Mouse (Mus musculus): ENCODE data around the gene Gm20479. TPM values are rescaled to one million over a fixed set of nuclear protein-coding genes. Genes with fewer than 3 reads are reported as not detected.

The Gm20479 gene
- total RNA-seq, 2 experiments from 2014 or later = 0.57 TPM; not detected in 1

GRCm38 (mm10) chr7:27367976-27368375 is 10.8 kb upstream of the Gm20479 start:
- DNase-seq (ENCODE audit: low spot score) = no peak

GRCm38 (mm10) chr7:27366082-27366844 is 9.0 kb upstream of the Gm20479 start:
- no peak for DNase-seq (ENCODE audit: low spot score)

GRCm38 (mm10) chr7:27364379-27364778 is 7.2 kb upstream of the Gm20479 start:
- DNase-seq (ENCODE audit: low spot score) = no peak

GRCm38 (mm10) chr7:27361283-27361946 is 4.2 kb upstream of the Gm20479 start:
- peak; percentile 99 for DNase-seq (ENCODE audit: low spot score)

- no peak for DNase-seq (ENCODE audit: low spot score)
Observed at GRCm38 (mm10) chr7:27360749-27361148, 3.5 kb upstream of the Gm20479 start.

- no peak for DNase-seq (ENCODE audit: low spot score)
Observed at GRCm38 (mm10) chr7:27359706-27360358, 2.6 kb upstream of the Gm20479 start.

- no peak for DNase-seq (ENCODE audit: low spot score)
Observed at GRCm38 (mm10) chr7:27359162-27359561, 1.9 kb upstream of the Gm20479 start.

- no peak for DNase-seq (ENCODE audit: low spot score)
Observed at GRCm38 (mm10) chr7:27357595-27357978, 368 bp upstream of the Gm20479 start.

- DNase-seq (ENCODE audit: low spot score) = no peak
Observed at GRCm38 (mm10) chr7:27356248-27356647, 971 bp downstream of the Gm20479 start.

- DNase-seq (ENCODE audit: low spot score) = peak; percentile 88
Observed at GRCm38 (mm10) chr7:27355745-27356240, 1.4 kb downstream of the Gm20479 start, which contains the start of gene Shkbp1. Shkbp1 (minus strand) TSS chr7:27356019.

GRCm38 (mm10) chr7:27355261-27355660 is 2.0 kb downstream of the Gm20479 start:
- no peak for DNase-seq (ENCODE audit: low spot score)

- no peak for DNase-seq (ENCODE audit: low spot score)
Observed at GRCm38 (mm10) chr7:27354783-27355182, 2.4 kb downstream of the Gm20479 start.

- peak; percentile 60 for DNase-seq (ENCODE audit: low spot score)
Observed at GRCm38 (mm10) chr7:27354144-27354543, 3.1 kb downstream of the Gm20479 start.

GRCm38 (mm10) chr7:27345444-27345843 is 11.8 kb downstream of the Gm20479 start:
- no peak for DNase-seq (ENCODE audit: low spot score)

- no peak for DNase-seq (ENCODE audit: low spot score)
Observed at GRCm38 (mm10) chr7:27342595-27342994, 14.6 kb downstream of the Gm20479 start.

- no peak for DNase-seq (ENCODE audit: low spot score)
Observed at GRCm38 (mm10) chr7:27339519-27339918, 17.7 kb downstream of the Gm20479 start.

GRCm38 (mm10) chr7:27339114-27339513 is 18.1 kb downstream of the Gm20479 start:
- DNase-seq (ENCODE audit: low spot score) = no peak

- no peak for DNase-seq (ENCODE audit: low spot score)
Observed at GRCm38 (mm10) chr7:27337175-27337853, 19.9 kb downstream of the Gm20479 start, which contains the start of gene Ltbp4. Ltbp4 (minus strand) TSS chr7:27337692.

GRCm38 (mm10) chr7:27335928-27336823 is 21.0 kb downstream of the Gm20479 start:
- DNase-seq (ENCODE audit: low spot score) = peak; percentile 94

- no peak for DNase-seq (ENCODE audit: low spot score)
Observed at GRCm38 (mm10) chr7:27335011-27335720, 22.1 kb downstream of the Gm20479 start.

All from gastrocnemius, adult 18-20 months (tissue).